In the genomic region with DNA sequence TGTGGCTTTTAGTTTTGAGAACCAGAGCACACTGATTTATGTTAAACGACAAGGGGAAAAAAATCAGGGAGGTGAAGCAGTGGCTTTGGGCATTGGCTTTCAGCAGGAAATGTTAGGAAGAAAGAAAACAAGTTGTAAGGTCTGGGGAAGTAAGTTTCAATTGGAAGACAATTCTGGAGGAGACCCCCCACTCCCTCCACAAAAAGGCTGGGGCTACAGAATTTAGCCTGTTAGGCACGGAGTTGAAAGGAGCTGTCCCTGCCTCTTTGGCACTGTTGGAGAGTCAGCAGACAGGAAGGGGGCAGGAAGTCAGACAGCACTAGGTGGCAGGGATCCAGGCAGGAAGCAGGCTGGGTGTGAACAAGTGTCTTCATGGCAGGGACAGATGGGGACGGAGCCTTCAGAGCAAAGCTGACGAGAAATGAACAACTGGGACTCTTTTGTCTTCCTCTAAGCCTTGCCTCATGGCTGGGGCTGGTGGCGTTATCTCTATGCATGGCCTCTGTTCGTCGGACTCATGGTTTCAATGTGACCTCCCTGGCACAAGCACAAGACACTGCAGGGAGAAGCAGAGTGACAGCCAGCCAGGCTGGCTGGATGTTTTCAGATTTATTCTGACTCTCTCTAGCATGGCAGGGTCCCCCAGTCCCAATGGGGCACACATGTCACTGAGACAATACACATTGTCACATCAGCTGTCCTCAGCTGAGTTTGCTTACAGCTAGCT, we compare ENCODE assay signal across 8 mouse cellular contexts.
DNase-seq lines count a peak whose midpoint lies in the region; ATAC-seq and TF ChIP-seq lines count a peak whose summit lies in the region.

No protein-coding gene starts in this region.

- peak overlapping the region; percentile 78 for H3K27ac ChIP-seq in forebrain, embryonic 16.5 days (ENCODE audit: low read length)
- peak overlapping the region; percentile 93 for H3K27ac ChIP-seq in heart, postnatal 0 days (ENCODE audit: low read depth)
- no peak overlapping the region for H3K27ac ChIP-seq in liver, embryonic 11.5 days (ENCODE audit: low read depth, low read length)
- H3K27ac ChIP-seq in midbrain, postnatal 0 days (ENCODE audit: low read depth, low read length) = no peak overlapping the region; the same call in 1 of the 2 replicates
- no peak overlapping the region for H3K27ac ChIP-seq in thymus, adult 2 months (ENCODE audit: control insufficient read depth, insufficient read depth, low read length)

- no peaks in the 10 kb centered on the region for H3K36me3 ChIP-seq in forebrain, embryonic 16.5 days (ENCODE audit: control insufficient read depth, insufficient read depth)
- no peaks in the 10 kb centered on the region for H3K36me3 ChIP-seq in heart, postnatal 0 days (replicated peaks; ENCODE audit: control insufficient read depth, insufficient read depth, low read length)
- no peaks in the 10 kb centered on the region for H3K36me3 ChIP-seq in liver, embryonic 11.5 days (ENCODE audit: control insufficient read depth, insufficient read depth, low read length)
- no peaks in the 10 kb centered on the region for H3K36me3 ChIP-seq in midbrain, postnatal 0 days (ENCODE audit: insufficient read depth, low read length)
- H3K36me3 ChIP-seq in thymus, adult 2 months (ENCODE audit: control insufficient read depth, insufficient read depth, low read length) = no peaks in the 10 kb centered on the region

- peaks cover 18% of the 10 kb centered on the region for H3K4me1 ChIP-seq in forebrain, embryonic 16.5 days (replicated peaks; ENCODE audit: control insufficient read depth, insufficient read depth, low read length)
- peaks cover 29% of the 10 kb centered on the region for H3K4me1 ChIP-seq in heart, postnatal 0 days (ENCODE audit: control insufficient read depth, insufficient read depth)
- peaks cover 3% of the 10 kb centered on the region; the same call in 1 of the 2 replicates for H3K4me1 ChIP-seq in liver, embryonic 11.5 days (replicated peaks; ENCODE audit: control insufficient read depth, insufficient read depth, low read length)
- H3K4me1 ChIP-seq in midbrain, postnatal 0 days (ENCODE audit: insufficient read depth, low read length) = peaks cover 7% of the 10 kb centered on the region; the same call in 1 of the 2 replicates
- peaks cover 8% of the 10 kb centered on the region for H3K4me1 ChIP-seq in thymus, adult 2 months (replicated peaks; ENCODE audit: control insufficient read depth, insufficient read depth, low read length)

- H3K4me2 ChIP-seq in forebrain, embryonic 16.5 days (ENCODE audit: low read length) = peak overlapping the region; percentile 9; the same call in 1 of the 2 replicates
- H3K4me2 ChIP-seq in heart, postnatal 0 days (ENCODE audit: low read depth, low read length) = peak overlapping the region; percentile 17; the same call in 1 of the 2 replicates
- H3K4me2 ChIP-seq in liver, embryonic 11.5 days = no peak overlapping the region
- H3K4me2 ChIP-seq in midbrain, postnatal 0 days (ENCODE audit: low read depth, low read length, poor library complexity, severe bottlenecking) = no peak overlapping the region

- ATAC-seq in forebrain, embryonic 16.5 days = peak; percentile 87
- ATAC-seq in heart, postnatal 0 days (ENCODE audit: insufficient read depth, low read depth) = peak; percentile 90
- no peak for ATAC-seq in liver, embryonic 11.5 days (replicated peaks; ENCODE audit: low FRiP score)
- peak; percentile 73 for ATAC-seq in midbrain, postnatal 0 days (ENCODE audit: low FRiP score)

- no peak for TF ChIP-seq CTCF in heart, postnatal 0 days (IDR thresholded peaks at IDR 0.05; ENCODE audit: low read depth)
- no peak; the same call in 1 of the 2 replicates for TF ChIP-seq CTCF in midbrain, postnatal 0 days (IDR thresholded peaks at IDR 0.05)
- TF ChIP-seq CTCF in thymus, adult 2 months (IDR thresholded peaks at IDR 0.05; ENCODE audit: borderline replicate concordance, control insufficient read depth, extremely low read depth, insufficient read depth, low read length, poor library complexity) = 0 out of 2 replicates have a peak, but pooled peaks have one; percentile 18

- WGBS in forebrain, embryonic 16.5 days = 5% methylated on average over 7 of the region's 7 CpGs
- WGBS in heart, postnatal 0 days = 4% methylated on average over 7 of the region's 7 CpGs
- WGBS in liver, embryonic 11.5 days = 20% methylated on average over 7 of the region's 7 CpGs
- 8% methylated on average over 7 of the region's 7 CpGs for WGBS in midbrain, postnatal 0 days
- whole genome bisulfite sequencing in thymus, adult 2 months = 3% methylated on average over 7 of the region's 7 CpGs

- no peaks in the 10 kb centered on the region for H3K27me3 ChIP-seq in forebrain, embryonic 16.5 days (replicated peaks; ENCODE audit: control insufficient read depth, insufficient read depth, low read length)
- H3K27me3 ChIP-seq in heart, postnatal 0 days (ENCODE audit: control insufficient read depth, insufficient read depth, low read length) = no peaks in the 10 kb centered on the region
- H3K27me3 ChIP-seq in liver, embryonic 11.5 days (replicated peaks; ENCODE audit: control insufficient read depth, insufficient read depth, low read length) = no peaks in the 10 kb centered on the region
- no peaks in the 10 kb centered on the region for H3K27me3 ChIP-seq in midbrain, postnatal 0 days (ENCODE audit: insufficient read depth, low read length)
- H3K27me3 ChIP-seq in thymus, adult 2 months (ENCODE audit: control insufficient read depth, insufficient read depth, low read length) = no peaks in the 10 kb centered on the region

- TF ChIP-seq POLR2A in thymus, adult 2 months (IDR thresholded peaks at IDR 0.05; ENCODE audit: control insufficient read depth, extremely low read depth, insufficient read depth, low read length, poor library complexity) = no peak

- DNase-seq in 416B (ENCODE audit: low read depth) = peak; percentile 76
- DNase-seq in cerebellum, adult 11 months = peak; percentile 81
- DNase-seq in heart, postnatal 0 days (ENCODE audit: low spot score) = peak; percentile 89
- DNase-seq in kidney, postnatal 36 days = peak; percentile 88 to 89
- DNase-seq in liver, embryonic 11.5 days (ENCODE audit: low spot score) = peak; percentile 36
- peak; percentile 86 for DNase-seq in midbrain, postnatal 0 days (ENCODE audit: low spot score)
- DNase-seq in thymus, adult 2 months = peak; percentile 38

- no peak overlapping the region for H3K4me3 ChIP-seq in forebrain, embryonic 16.5 days (replicated peaks; ENCODE audit: low read length)
- H3K4me3 ChIP-seq in heart, postnatal 0 days (ENCODE audit: low read depth, low read length) = no peak overlapping the region
- H3K4me3 ChIP-seq in liver, embryonic 11.5 days (ENCODE audit: low read depth, low read length) = no peak overlapping the region
- H3K4me3 ChIP-seq in midbrain, postnatal 0 days (ENCODE audit: low read depth, low read length) = no peak overlapping the region
- H3K4me3 ChIP-seq in thymus, adult 2 months (ENCODE audit: control insufficient read depth, insufficient read depth, low read length) = no peak overlapping the region

- TF ChIP-seq EP300 in heart, postnatal 0 days (IDR thresholded peaks at IDR 0.05; ENCODE audit: low read depth) = peak; percentile 90

- H3K9me3 ChIP-seq in forebrain, embryonic 16.5 days (ENCODE audit: control insufficient read depth, low read length) = no peaks in the 10 kb centered on the region
- no peaks in the 10 kb centered on the region for H3K9me3 ChIP-seq in heart, postnatal 0 days (replicated peaks; ENCODE audit: control insufficient read depth, low read length)
- H3K9me3 ChIP-seq in liver, embryonic 11.5 days (ENCODE audit: control insufficient read depth, low read length) = no peaks in the 10 kb centered on the region
- no peaks in the 10 kb centered on the region for H3K9me3 ChIP-seq in midbrain, postnatal 0 days (ENCODE audit: low read length)

- no peak overlapping the region for H3K9ac ChIP-seq in forebrain, embryonic 16.5 days (replicated peaks; ENCODE audit: low read depth, low read length)
- H3K9ac ChIP-seq in heart, postnatal 0 days (replicated peaks; ENCODE audit: low read depth, low read length) = no peak overlapping the region; the same call in 1 of the 2 replicates
- H3K9ac ChIP-seq in liver, embryonic 11.5 days (ENCODE audit: low read depth, low read length) = no peak overlapping the region
- H3K9ac ChIP-seq in midbrain, postnatal 0 days (replicated peaks; ENCODE audit: low read length, poor library complexity, severe bottlenecking) = no peak overlapping the region

Comparison
In these comparisons a context has a peak if more than half of its experiments do, and no peak if none do; other contexts are left out.
1. DNase-seq: peak in every context shown above with its lines; median percentile 89 in heart, postnatal 0 days; 88 in kidney, postnatal 36 days; 86 in midbrain, postnatal 0 days; 81 in cerebellum, adult 11 months; 76 in 416B; 38 in thymus, adult 2 months; 36 in liver, embryonic 11.5 days.
2. H3K27ac ChIP-seq: peak in forebrain, embryonic 16.5 days (single experiment) and heart, postnatal 0 days (single experiment); none in liver, embryonic 11.5 days (single experiment), midbrain, postnatal 0 days (single experiment) and thymus, adult 2 months (single experiment).
3. H3K4me2 ChIP-seq: peak in forebrain, embryonic 16.5 days (single experiment) and heart, postnatal 0 days (single experiment); none in liver, embryonic 11.5 days (single experiment) and midbrain, postnatal 0 days (single experiment).